Mouse (Mus musculus) ES-Bruce4 (cell line): ENCODE data around the gene Cd86. TPM values are rescaled to one million over a fixed set of nuclear protein-coding genes. Genes with fewer than 3 reads are reported as not detected.

Experiments
- H3K27ac ChIP-seq: 2 replicates; pipeline ENCODE4 v1.5.1; 2012; ENCODE audit warnings: low read length, inconsistent platforms; ENCODE audit not compliant: insufficient read depth
- H3K27me3 ChIP-seq: 2 replicates; pipeline ENCODE4 v1.6.1; 2012; ENCODE audit warnings: mild to moderate bottlenecking, low read length, inconsistent platforms; ENCODE audit not compliant: control insufficient read depth, poor library complexity, insufficient read depth, severe bottlenecking
- H3K36me3 ChIP-seq: 2 replicates; pipeline ENCODE4 v1.6.1; 2012; ENCODE audit warnings: inconsistent platforms, mild to moderate bottlenecking, low read length, moderate library complexity; ENCODE audit not compliant: control insufficient read depth, poor library complexity, insufficient read depth, severe bottlenecking
- H3K4me1 ChIP-seq: one replicate; pipeline ENCODE4 v1.8.1; 2011; ENCODE audit warnings: low read length; ENCODE audit not compliant: control insufficient read depth, insufficient read depth
- H3K4me3 ChIP-seq: 2 replicates; pipeline ENCODE4 v1.5.1; 2011; ENCODE audit warnings: low read depth, mild to moderate bottlenecking, low read length
- H3K9ac ChIP-seq: 2 replicates; pipeline ENCODE4 v1.6.1; 2012; ENCODE audit warnings: low read depth, mild to moderate bottlenecking, inconsistent platforms; ENCODE audit not compliant: poor library complexity, severe bottlenecking
- H3K9me3 ChIP-seq: replicated peaks from 2 replicates; pipeline ENCODE4 v1.6.1; 2012; ENCODE audit warnings: mild to moderate bottlenecking, low read length, inconsistent platforms; ENCODE audit not compliant: control insufficient read depth, poor library complexity, insufficient read depth, severe bottlenecking
- CTCF ChIP-seq: IDR thresholded peaks from one replicate; pipeline ENCODE4 v1.8.1; 2011; ENCODE audit warnings: low read depth, low read length
- EP300 ChIP-seq: IDR thresholded peaks from 2 replicates; pipeline ENCODE4 v1.6.1; 2011; ENCODE audit warnings: low read depth, low read length; ENCODE audit not compliant: insufficient read depth
- POLR2A ChIP-seq: IDR thresholded peaks from one replicate; pipeline ENCODE4 v1.8.1; 2011; ENCODE audit warnings: low read length; ENCODE audit not compliant: insufficient read depth
- polyA plus RNA-seq: library from polyadenylated mRNA; stranded (reverse); fragments of >200 nt; gene quantifications from 2 replicates; pipeline ENCODE4 v1.2.4, GENCODE M21; 2011; ENCODE audit warnings: low read depth; ENCODE audit not compliant: missing spikeins, insufficient read depth, insufficient read length

The Cd86 gene
- polyA plus RNA-seq: not detected in 2 replicates

GRCm38 (mm10) chr16:36665782-36666181, at the start of gene Cd86:
Gene Cd86, minus strand, starts transcription at chr16:36666081.
- Histone ChIP-seq H3K9ac (no peak within 1 kb of the TSS), H3K4me1 (no peaks in the 10 kb centered on the region), H3K36me3 (no peaks in the 10 kb centered on the region), H3K4me3 (no peak within 1 kb of the TSS), H3K27me3 (no peaks in the 10 kb centered on the region), H3K9me3 (no peaks in the 10 kb centered on the region), H3K27ac (no peak within 1 kb of the TSS)
- TF ChIP-seq EP300: no peak
- TF ChIP-seq CTCF: no peak
- TF ChIP-seq POLR2A: no peak

- Histone ChIP-seq H3K27me3 (no peaks in the 10 kb centered on the region), H3K27ac (no peak overlapping the region), H3K36me3 (no peaks in the 10 kb centered on the region; the same call in 1 of the 2 replicates), H3K4me3 (no peak overlapping the region), H3K9me3 (no peaks in the 10 kb centered on the region), H3K9ac (no peak overlapping the region), H3K4me1 (peaks cover under 1% of the 10 kb centered on the region)
- TF ChIP-seq EP300: no peak
- no peak for TF ChIP-seq CTCF
- TF ChIP-seq POLR2A: no peak
Observed at GRCm38 (mm10) chr16:36711760-36712159, 45.9 kb upstream of the Cd86 start.

GRCm38 (mm10) chr16:36710794-36711193, 44.9 kb upstream of the Cd86 start:
- no peak overlapping the region for H3K27ac ChIP-seq
- no peaks in the 10 kb centered on the region for H3K9me3 ChIP-seq
- peaks cover 4% of the 10 kb centered on the region for H3K4me1 ChIP-seq
- H3K36me3 ChIP-seq: no peaks in the 10 kb centered on the region; the same call in 1 of the 2 replicates
- TF ChIP-seq CTCF (peak; percentile 68), POLR2A (no peak)
- no peak overlapping the region for H3K4me3 ChIP-seq
- H3K27me3 ChIP-seq: no peaks in the 10 kb centered on the region
- H3K9ac ChIP-seq: no peak overlapping the region

- H3K9ac ChIP-seq: peak overlapping the region; percentile 55
- peak overlapping the region; percentile 74 for H3K4me3 ChIP-seq
- H3K27ac ChIP-seq: 0 out of 2 replicates have a peak overlapping the region, but pooled peaks have one; percentile 82
Observed at GRCm38 (mm10) chr16:36709405-36709804, 43.5 kb upstream of the Cd86 start.

GRCm38 (mm10) chr16:36708751-36709150, 42.9 kb upstream of the Cd86 start:
- peak overlapping the region; percentile 82 for H3K27ac ChIP-seq
- no peaks in the 10 kb centered on the region for H3K36me3 ChIP-seq
- H3K4me3 ChIP-seq: peak overlapping the region; percentile 74
- H3K27me3 ChIP-seq: no peaks in the 10 kb centered on the region
- H3K4me1 ChIP-seq: peaks cover 8% of the 10 kb centered on the region
- TF ChIP-seq EP300 (no peak), POLR2A (no peak), CTCF (no peak)
- H3K9ac ChIP-seq: peak overlapping the region; percentile 55
- H3K9me3 ChIP-seq: no peaks in the 10 kb centered on the region

More at GRCm38 (mm10) chr16:36709405-36709804, 43.5 kb upstream of the Cd86 start:
- TF ChIP-seq POLR2A: no peak
- no peak for TF ChIP-seq CTCF
- TF ChIP-seq EP300: no peak
- Histone ChIP-seq H3K4me1 (peaks cover 8% of the 10 kb centered on the region), H3K9me3 (no peaks in the 10 kb centered on the region), H3K36me3 (no peaks in the 10 kb centered on the region; the same call in 1 of the 2 replicates), H3K27me3 (no peaks in the 10 kb centered on the region)

GRCm38 (mm10) chr16:36707702-36708423, 42.0 kb upstream of the Cd86 start:
- no peaks in the 10 kb centered on the region for H3K27me3 ChIP-seq
- H3K27ac ChIP-seq: peak overlapping the region; percentile 94
- no peaks in the 10 kb centered on the region for H3K36me3 ChIP-seq
- H3K4me1 ChIP-seq: peaks cover 8% of the 10 kb centered on the region
- H3K9ac ChIP-seq: peak overlapping the region; percentile 55; the same call in 1 of the 2 replicates
- H3K9me3 ChIP-seq: no peaks in the 10 kb centered on the region
- H3K4me3 ChIP-seq: peak overlapping the region; percentile 74
- no peak for TF ChIP-seq POLR2A
- TF ChIP-seq CTCF: no peak
- TF ChIP-seq EP300: peak; percentile 94
